Mouse (Mus musculus) olfactory bulb, adult 2 months (tissue): ENCODE measurements around the gene Med13l. TPM values are rescaled to one million over a fixed set of nuclear protein-coding genes. Genes with fewer than 3 reads are reported as not detected.
"Not testable (repeated sequence)": the region's sequence is repeated elsewhere in the genome, so short reads cannot be mapped to it uniquely, and the experiment has no call there.

Source experiments
- H3K27ac ChIP-seq: fragments of 200-500 bp; 2 replicates; pipeline ENCODE4 v1.5.1; 2012; ENCODE audit warnings: low read depth, low read length; ENCODE audit not compliant: insufficient read depth
- H3K4me1 ChIP-seq: fragments of 200-500 bp; 2 replicates; pipeline ENCODE4 v1.6.1; 2012; ENCODE audit warnings: low read length; ENCODE audit not compliant: control insufficient read depth, insufficient read depth
- H3K4me3 ChIP-seq: fragments of 200-500 bp; 2 replicates; pipeline ENCODE4 v1.5.1; 2012; ENCODE audit warnings: mild to moderate bottlenecking, low read depth, low read length, moderate library complexity; ENCODE audit not compliant: insufficient read depth
- CTCF ChIP-seq: fragments of 200-500 bp; IDR thresholded peaks from 2 replicates; pipeline ENCODE4 v1.5.1; 2012; ENCODE audit warnings: low read depth, mild to moderate bottlenecking, low read length, moderate library complexity; ENCODE audit not compliant: insufficient read depth
- POLR2A ChIP-seq: fragments of 200-500 bp; IDR thresholded peaks from 2 replicates; pipeline ENCODE4 v1.6.1; 2012; ENCODE audit warnings: mild to moderate bottlenecking, low read depth, low read length, moderate library complexity; ENCODE audit not compliant: insufficient read depth
- WGBS: fragments of 180-500 bp; shearing (Covaris S2); methylation state at CpG from one replicate; pipeline ENCODE4 v1.1.7; 2018; 5-methylcytosine and 5-hydroxymethylcytosine counted together
- polyA plus RNA-seq: library from polyadenylated mRNA; stranded (reverse); fragments of >200 nt; gene quantifications from 2 replicates; pipeline ENCODE4 v1.2.4, GENCODE M21; 2012; ENCODE audit warnings: low replicate concordance; ENCODE audit not compliant: missing spikeins, insufficient read depth, insufficient read length

The Med13l gene
- polyA plus RNA-seq, 1 experiment, result not detected

GRCm38 (mm10) chr5:118644041-118644440 is 83.6 kb downstream of the Med13l start:
- Histone ChIP-seq H3K4me3 (no peak overlapping the region), H3K4me1 (peaks cover 22% of the 10 kb centered on the region), H3K27ac (no peak overlapping the region)
- no peak for TF ChIP-seq CTCF
- TF ChIP-seq POLR2A, result no peak
- 87% methylated on average over 12 of the region's 12 CpGs for WGBS

- WGBS, result 90% methylated on average over 8 of the region's 8 CpGs
- Histone ChIP-seq H3K4me1 (peaks cover 22% of the 10 kb centered on the region), H3K4me3 (no peak overlapping the region), H3K27ac (no peak overlapping the region)
- no peak for TF ChIP-seq POLR2A
- no peak for TF ChIP-seq CTCF
Observed at GRCm38 (mm10) chr5:118644511-118644910, 84.0 kb downstream of the Med13l start.

- H3K4me3 ChIP-seq, result no peak overlapping the region
- 88% methylated on average over 10 of the region's 10 CpGs for WGBS
- H3K27ac ChIP-seq, result no peak overlapping the region
- peaks cover 23% of the 10 kb centered on the region for H3K4me1 ChIP-seq
- TF ChIP-seq POLR2A, result no peak
- TF ChIP-seq CTCF, result no peak
Observed at GRCm38 (mm10) chr5:118645196-118645805, 84.8 kb downstream of the Med13l start.

GRCm38 (mm10) chr5:118646897-118647296 is 86.4 kb downstream of the Med13l start:
- Histone ChIP-seq H3K27ac (no peak overlapping the region), H3K4me1 (peaks cover 25% of the 10 kb centered on the region), H3K4me3 (no peak overlapping the region)
- TF ChIP-seq POLR2A, result no peak
- no peak for TF ChIP-seq CTCF
- WGBS, result 63% methylated on average over 5 of the region's 5 CpGs

- 72% methylated on average over 6 of the region's 6 CpGs for WGBS
- no peak overlapping the region for H3K4me3 ChIP-seq
- no peak for TF ChIP-seq POLR2A
- TF ChIP-seq CTCF, result no peak
Observed at GRCm38 (mm10) chr5:118647384-118647783, 86.9 kb downstream of the Med13l start.

GRCm38 (mm10) chr5:118649215-118650006 is 88.9 kb downstream of the Med13l start:
- peaks cover 23% of the 10 kb centered on the region for H3K4me1 ChIP-seq
- no peak overlapping the region for H3K27ac ChIP-seq
- WGBS, result 77% methylated on average over 10 of the region's 10 CpGs
- no peak for TF ChIP-seq CTCF
- TF ChIP-seq POLR2A, result no peak
- no peak overlapping the region for H3K4me3 ChIP-seq

More at GRCm38 (mm10) chr5:118647384-118647783, 86.9 kb downstream of the Med13l start:
- Histone ChIP-seq H3K27ac (no peak overlapping the region), H3K4me1 (peaks cover 24% of the 10 kb centered on the region)

GRCm38 (mm10) chr5:118650007-118650548 is 89.6 kb downstream of the Med13l start:
- peaks cover 23% of the 10 kb centered on the region for H3K4me1 ChIP-seq
- no peak for TF ChIP-seq POLR2A
- TF ChIP-seq CTCF, result no peak
- 85% methylated on average over 4 of the region's 4 CpGs for WGBS
- no peak overlapping the region for H3K4me3 ChIP-seq
- H3K27ac ChIP-seq, result no peak overlapping the region

GRCm38 (mm10) chr5:118650746-118651145 is 90.3 kb downstream of the Med13l start:
- WGBS, result 59% methylated on average over 7 of the region's 7 CpGs
- TF ChIP-seq POLR2A, result no peak
- no peak for TF ChIP-seq CTCF
- Histone ChIP-seq H3K4me1 (peaks cover 21% of the 10 kb centered on the region), H3K4me3 (no peak overlapping the region), H3K27ac (no peak overlapping the region)

- Histone ChIP-seq H3K4me1 (peaks cover 25% of the 10 kb centered on the region), H3K4me3 (no peak overlapping the region), H3K27ac (no peak overlapping the region)
- 74% methylated on average over 8 of the region's 8 CpGs for WGBS
- TF ChIP-seq CTCF (no peak), POLR2A (no peak)
Observed at GRCm38 (mm10) chr5:118652611-118653010, 92.1 kb downstream of the Med13l start.

- peaks cover 21% of the 10 kb centered on the region for H3K4me1 ChIP-seq
- H3K27ac ChIP-seq, H3K4me3 ChIP-seq: not testable (repeated sequence)
- 97% methylated on average over 5 of the region's 5 CpGs for WGBS
Observed at GRCm38 (mm10) chr5:118653119-118653518, 92.6 kb downstream of the Med13l start.
